Mouse (Mus musculus): ENCODE data around the gene Nckap5. TPM values are rescaled to one million over a fixed set of nuclear protein-coding genes. Genes with fewer than 3 reads are reported as not detected.
A peak's percentile ranks its signal among the peaks of the same experiment; 100 is the strongest.

The Nckap5 gene
- polyA plus RNA-seq, 2 experiments, result 6.8 to 14.9 TPM

- no peak overlapping the region for H3K27ac ChIP-seq (replicated peaks; ENCODE audit: low read depth, low read length)
- H3K4me1 ChIP-seq (ENCODE audit: control insufficient read depth, insufficient read depth, low read length), result peaks cover 3% of the 10 kb centered on the region; the same call in 1 of the 2 replicates
- 86% methylated on average over 1 of the region's 1 CpGs for WGBS
- no peaks in the 10 kb centered on the region for H3K27me3 ChIP-seq (ENCODE audit: control insufficient read depth, insufficient read depth, low read length)
- H3K36me3 ChIP-seq (ENCODE audit: control insufficient read depth, insufficient read depth, low read length), result no peaks in the 10 kb centered on the region
- no peak for TF ChIP-seq POLR2A (IDR thresholded peaks at IDR 0.05; ENCODE audit: borderline replicate concordance, extremely low read depth, insufficient read depth, insufficient read length)
- H3K9me3 ChIP-seq (ENCODE audit: control insufficient read depth, low read length), result no peaks in the 10 kb centered on the region
- no peak overlapping the region for H3K9ac ChIP-seq (ENCODE audit: low read depth, low read length, severe bottlenecking)
- ATAC-seq (ENCODE audit: low FRiP score, low read depth), result no peak
- H3K4me2 ChIP-seq (replicated peaks; ENCODE audit: low read depth, low read length, severe bottlenecking), result no peak overlapping the region
- DNase-seq (ENCODE audit: low spot score), result no peak
- no peak overlapping the region for H3K4me3 ChIP-seq (replicated peaks; ENCODE audit: low read length)
Measured at GRCm38 (mm10) chr1:126517427-126517826, 313.2 kb downstream of the Nckap5 start.

DNA sequence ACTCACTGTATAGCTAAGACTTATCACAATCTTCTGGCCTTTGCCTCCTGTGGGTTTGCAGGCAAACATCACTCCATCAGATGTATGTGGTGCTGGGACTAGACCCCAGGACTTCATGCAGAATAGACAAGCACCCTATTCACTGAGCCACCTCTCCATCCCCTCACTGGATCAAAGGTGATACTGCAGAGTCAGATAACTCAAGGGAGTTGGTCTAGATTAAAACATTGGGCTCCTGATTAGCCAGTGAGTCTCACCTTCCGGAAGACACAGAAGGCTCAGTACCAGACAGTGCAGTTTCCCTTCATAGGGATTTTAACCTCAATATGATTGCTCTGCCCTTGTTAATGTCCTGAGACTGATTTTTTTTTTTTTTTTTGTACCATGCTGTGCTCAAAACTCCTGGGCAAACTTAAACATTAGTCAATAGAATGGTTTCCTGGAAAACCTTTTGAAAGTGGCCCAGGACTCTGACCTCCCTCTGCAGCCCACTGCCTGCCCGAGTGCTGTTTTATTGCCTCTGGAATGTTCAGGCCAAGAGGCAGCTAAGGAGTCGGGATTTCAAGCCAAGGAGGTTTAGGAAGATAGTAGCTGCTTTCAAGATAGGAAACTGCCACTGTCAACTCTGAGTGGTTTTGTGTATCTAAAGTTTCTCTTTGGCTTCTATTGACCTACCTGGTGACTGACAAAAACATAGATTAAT, 315.4 kb downstream of the Nckap5 start:
- no peak for ATAC-seq (ENCODE audit: low FRiP score, low read depth)

GRCm38 (mm10) chr1:126511835-126512445, 318.7 kb downstream of the Nckap5 start:
- WGBS, result 15% methylated on average over 5 of the region's 5 CpGs
- TF ChIP-seq POLR2A (IDR thresholded peaks at IDR 0.05; ENCODE audit: borderline replicate concordance, extremely low read depth, insufficient read depth, insufficient read length), result no peak
- Histone ChIP-seq H3K9me3 (ENCODE audit: control insufficient read depth, low read length) (no peaks in the 10 kb centered on the region), H3K27ac (replicated peaks; ENCODE audit: low read depth, low read length) (0 out of 2 replicates have a peak overlapping the region, but pooled peaks have one; percentile 52), H3K4me2 (replicated peaks; ENCODE audit: low read depth, low read length, severe bottlenecking) (no peak overlapping the region), H3K27me3 (ENCODE audit: control insufficient read depth, insufficient read depth, low read length) (no peaks in the 10 kb centered on the region), H3K9ac (ENCODE audit: low read depth, low read length, severe bottlenecking) (no peak overlapping the region), H3K36me3 (ENCODE audit: control insufficient read depth, insufficient read depth, low read length) (no peaks in the 10 kb centered on the region), H3K4me1 (ENCODE audit: control insufficient read depth, insufficient read depth, low read length) (peaks cover 12% of the 10 kb centered on the region), H3K4me3 (replicated peaks; ENCODE audit: low read length) (no peak overlapping the region)
- peak; percentile 11 for DNase-seq (ENCODE audit: low spot score)
- peak; percentile 80 for ATAC-seq (ENCODE audit: low FRiP score, low read depth)

More for the DNA sequence above, 315.4 kb downstream of the Nckap5 start:
- DNase-seq (ENCODE audit: low spot score), result no peak
- Histone ChIP-seq H3K27ac (replicated peaks; ENCODE audit: low read depth, low read length) (no peak overlapping the region), H3K27me3 (ENCODE audit: control insufficient read depth, insufficient read depth, low read length) (no peaks in the 10 kb centered on the region), H3K4me2 (replicated peaks; ENCODE audit: low read depth, low read length, severe bottlenecking) (no peak overlapping the region), H3K9me3 (ENCODE audit: control insufficient read depth, low read length) (no peaks in the 10 kb centered on the region), H3K4me3 (replicated peaks; ENCODE audit: low read length) (no peak overlapping the region), H3K9ac (ENCODE audit: low read depth, low read length, severe bottlenecking) (no peak overlapping the region), H3K4me1 (ENCODE audit: control insufficient read depth, insufficient read depth, low read length) (peaks cover 12% of the 10 kb centered on the region), H3K36me3 (ENCODE audit: control insufficient read depth, insufficient read depth, low read length) (no peaks in the 10 kb centered on the region)
- TF ChIP-seq POLR2A (IDR thresholded peaks at IDR 0.05; ENCODE audit: borderline replicate concordance, extremely low read depth, insufficient read depth, insufficient read length), result no peak
- WGBS, result 30% methylated on average over 3 of the region's 3 CpGs

- no peaks in the 10 kb centered on the region for H3K27me3 ChIP-seq (ENCODE audit: control insufficient read depth, insufficient read depth, low read length)
- 77% methylated on average over 4 of the region's 4 CpGs for WGBS
- no peak overlapping the region for H3K4me3 ChIP-seq (replicated peaks; ENCODE audit: low read length)
- H3K9ac ChIP-seq (ENCODE audit: low read depth, low read length, severe bottlenecking), result no peak overlapping the region
- no peaks in the 10 kb centered on the region for H3K4me1 ChIP-seq (ENCODE audit: control insufficient read depth, insufficient read depth, low read length)
- no peaks in the 10 kb centered on the region for H3K9me3 ChIP-seq (ENCODE audit: control insufficient read depth, low read length)
- no peak for TF ChIP-seq POLR2A (IDR thresholded peaks at IDR 0.05; ENCODE audit: borderline replicate concordance, extremely low read depth, insufficient read depth, insufficient read length)
- no peak overlapping the region for H3K27ac ChIP-seq (replicated peaks; ENCODE audit: low read depth, low read length)
- 0 out of 2 replicates have a peak, but pooled peaks have one; percentile 47 for ATAC-seq (ENCODE audit: low FRiP score, low read depth)
- no peak for DNase-seq (ENCODE audit: low spot score)
- H3K4me2 ChIP-seq (replicated peaks; ENCODE audit: low read depth, low read length, severe bottlenecking), result no peak overlapping the region
- no peaks in the 10 kb centered on the region for H3K36me3 ChIP-seq (ENCODE audit: control insufficient read depth, insufficient read depth, low read length)
Measured at GRCm38 (mm10) chr1:126504717-126505116, 325.9 kb downstream of the Nckap5 start.

DNA sequence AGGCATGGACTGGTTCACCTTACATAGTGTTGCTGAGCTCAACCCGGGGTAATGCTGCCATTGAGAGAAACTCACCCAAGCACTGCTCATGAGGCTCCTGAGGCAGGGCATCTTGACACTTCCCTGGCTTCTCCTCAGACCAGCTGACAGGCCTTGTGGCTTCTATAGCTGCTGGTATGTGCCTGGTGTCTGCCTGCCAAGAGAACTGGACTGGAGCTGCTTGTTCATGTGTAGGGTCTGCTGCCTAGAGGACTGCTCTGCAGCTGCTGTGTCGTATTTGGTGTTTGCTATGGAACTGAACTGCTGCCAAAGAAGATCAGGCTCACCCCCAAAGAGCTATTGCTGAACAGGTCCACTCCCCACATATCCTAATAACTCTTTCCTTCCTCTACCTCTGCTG, 327.9 kb downstream of the Nckap5 start:
- no peak for TF ChIP-seq POLR2A (IDR thresholded peaks at IDR 0.05; ENCODE audit: borderline replicate concordance, extremely low read depth, insufficient read depth, insufficient read length)
- Histone ChIP-seq H3K27me3 (ENCODE audit: control insufficient read depth, insufficient read depth, low read length) (no peaks in the 10 kb centered on the region), H3K9me3 (ENCODE audit: control insufficient read depth, low read length) (no peaks in the 10 kb centered on the region), H3K4me1 (ENCODE audit: control insufficient read depth, insufficient read depth, low read length) (no peaks in the 10 kb centered on the region), H3K9ac (ENCODE audit: low read depth, low read length, severe bottlenecking) (no peak overlapping the region), H3K4me3 (replicated peaks; ENCODE audit: low read length) (no peak overlapping the region), H3K4me2 (replicated peaks; ENCODE audit: low read depth, low read length, severe bottlenecking) (no peak overlapping the region), H3K27ac (replicated peaks; ENCODE audit: low read depth, low read length) (no peak overlapping the region), H3K36me3 (ENCODE audit: control insufficient read depth, insufficient read depth, low read length) (no peaks in the 10 kb centered on the region)
- ATAC-seq (ENCODE audit: low FRiP score, low read depth), result no peak; the same call in 1 of the 2 replicates
- 65% methylated on average over 2 of the region's 2 CpGs for WGBS
- DNase-seq (ENCODE audit: low spot score), result peak; percentile 26

Measured in limb, embryonic 14.5 days (tissue).